Mouse (Mus musculus) neural tube, embryonic 14.5 days (tissue): Measurements from ENCODE around the gene Prpf18. TPM values are rescaled to one million over a fixed set of nuclear protein-coding genes. Genes with fewer than 3 reads are reported as not detected.
"Not testable (repeated sequence)": the region's sequence is repeated elsewhere in the genome, so short reads cannot be mapped to it uniquely, and the experiment has no call there.

Experiments
- ATAC-seq: fragments of 200-750 bp; cut with Nextera tagmentation; 2 replicates; pipeline ENCODE4 v1.8.0; 2017; ENCODE audit warnings: low read depth, mild to moderate bottlenecking, moderate TSS enrichment, moderate library complexity
- H3K27ac ChIP-seq: fragments of 300-500 bp; sonication (generic); 2 replicates; pipeline ENCODE4 v1.5.1; 2014; ENCODE audit warnings: low read depth, mild to moderate bottlenecking, control low read depth, low read length, moderate library complexity, mixed read lengths
- H3K27me3 ChIP-seq: fragments of 300-500 bp; sonication (generic); 2 replicates; pipeline ENCODE4 v1.6.1; 2014; ENCODE audit warnings: low read length; ENCODE audit not compliant: control insufficient read depth, insufficient read depth
- H3K36me3 ChIP-seq: fragments of 300-500 bp; sonication (generic); 2 replicates; pipeline ENCODE4 v1.6.1; 2014; ENCODE audit warnings: low read length, mixed read lengths; ENCODE audit not compliant: control insufficient read depth, insufficient read depth
- H3K4me1 ChIP-seq: fragments of 300-500 bp; sonication (generic); 2 replicates; pipeline ENCODE4 v1.6.1; 2014; ENCODE audit warnings: low read length; ENCODE audit not compliant: control insufficient read depth, insufficient read depth
- H3K4me2 ChIP-seq: fragments of 300-500 bp; sonication (generic); 2 replicates; pipeline ENCODE4 v1.6.1; 2014; ENCODE audit warnings: mild to moderate bottlenecking, low read depth, low read length, control low read depth
- H3K4me3 ChIP-seq: fragments of 300-500 bp; sonication (generic); 2 replicates; pipeline ENCODE4 v1.5.1; 2014; ENCODE audit warnings: low read depth, low read length, control low read depth, mixed read lengths
- H3K9ac ChIP-seq: fragments of 300-500 bp; sonication (generic); replicated peaks from 2 replicates; pipeline ENCODE4 v1.6.1; 2014; ENCODE audit warnings: low read depth, mild to moderate bottlenecking, control low read depth, low read length, mixed read lengths
- H3K9me3 ChIP-seq: fragments of 300-500 bp; sonication (generic); 2 replicates; pipeline ENCODE4 v1.6.1; 2016; ENCODE audit warnings: low read length; ENCODE audit not compliant: control insufficient read depth
- WGBS: fragments of 180-500 bp; shearing (Covaris S2); extraction: QIAGEN DNeasy Blood & Tissue Kit; methylation state at CpG from one replicate; pipeline ENCODE4 v1.1.7; 2014; 5-methylcytosine and 5-hydroxymethylcytosine counted together
- polyA plus RNA-seq: library from polyadenylated mRNA; unstranded; fragments of >200 nt; fragmentation: Nextera tagmentation; extraction: Ambion mirVana; gene quantifications from 2 replicates; pipeline ENCODE4 v1.2.1, GENCODE M21; 2014

The Prpf18 gene
- polyA plus RNA-seq, 1 experiment from 2014 or later: 46.3 TPM

GRCm38 (mm10) chr2:4619893-4620593 is 31.9 kb downstream of the Prpf18 start:
- Histone ChIP-seq H3K27me3 (no peaks in the 10 kb centered on the region), H3K9ac (no peak overlapping the region), H3K27ac (no peak overlapping the region), H3K4me2 (no peak overlapping the region), H3K9me3 (no peaks in the 10 kb centered on the region), H3K36me3 (peaks cover 15% of the 10 kb centered on the region), H3K4me3 (no peak overlapping the region), H3K4me1 (no peaks in the 10 kb centered on the region)
- WGBS: 55% methylated on average over 6 of the region's 6 CpGs
- no peak for ATAC-seq

- not testable (repeated sequence) for ATAC-seq, H3K4me1 ChIP-seq, H3K27ac ChIP-seq, H3K27me3 ChIP-seq, H3K9me3 ChIP-seq, H3K4me2 ChIP-seq, H3K9ac ChIP-seq, H3K4me3 ChIP-seq
- H3K36me3 ChIP-seq: peaks cover 12% of the 10 kb centered on the region
Measured at GRCm38 (mm10) chr2:4619126-4619525, 32.8 kb downstream of the Prpf18 start.

- Histone ChIP-seq H3K4me1 (no peaks in the 10 kb centered on the region), H3K9ac (no peak overlapping the region), H3K9me3 (no peaks in the 10 kb centered on the region), H3K4me2 (no peak overlapping the region), H3K27me3 (no peaks in the 10 kb centered on the region), H3K4me3 (no peak overlapping the region), H3K36me3 (peaks cover 17% of the 10 kb centered on the region), H3K27ac (no peak overlapping the region)
- WGBS: 91% methylated on average over 4 of the region's 4 CpGs
- no peak for ATAC-seq
Measured at GRCm38 (mm10) chr2:4616995-4617394, 34.9 kb downstream of the Prpf18 start.

DNA sequence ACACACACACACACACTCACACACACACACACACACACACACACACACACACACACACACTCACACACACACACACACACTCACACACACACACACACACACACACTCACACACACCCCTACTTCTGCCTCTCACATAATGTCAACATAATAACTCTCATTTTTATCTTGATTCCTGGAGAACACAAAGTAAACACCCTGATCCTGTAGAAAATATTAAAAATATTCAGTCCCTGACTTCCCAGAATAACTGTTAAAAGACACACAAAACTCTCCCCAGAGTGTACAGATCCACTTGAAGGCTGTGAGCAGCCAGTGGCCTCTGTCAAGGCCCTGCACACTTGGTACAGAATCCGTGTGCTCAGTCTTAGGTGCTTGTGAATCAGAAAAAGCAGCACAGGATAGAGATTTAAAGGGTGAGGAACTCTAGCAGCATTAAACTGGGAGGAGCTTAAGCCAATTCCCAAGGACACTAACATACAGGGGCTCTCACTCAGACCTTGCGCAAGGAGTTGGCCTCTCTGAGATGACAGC is 36.8 kb downstream of the Prpf18 start:
- H3K27me3 ChIP-seq: no peaks in the 10 kb centered on the region
- no peaks in the 10 kb centered on the region for H3K9me3 ChIP-seq
- no peak; the same call in 1 of the 2 replicates for ATAC-seq
- H3K4me1 ChIP-seq: no peaks in the 10 kb centered on the region
- no peak overlapping the region for H3K4me2 ChIP-seq
- no peak overlapping the region for H3K9ac ChIP-seq
- 85% methylated on average over 2 of the region's 2 CpGs for WGBS
- H3K4me3 ChIP-seq: no peak overlapping the region
- no peak overlapping the region for H3K27ac ChIP-seq
- peaks cover 33% of the 10 kb centered on the region for H3K36me3 ChIP-seq

DNA sequence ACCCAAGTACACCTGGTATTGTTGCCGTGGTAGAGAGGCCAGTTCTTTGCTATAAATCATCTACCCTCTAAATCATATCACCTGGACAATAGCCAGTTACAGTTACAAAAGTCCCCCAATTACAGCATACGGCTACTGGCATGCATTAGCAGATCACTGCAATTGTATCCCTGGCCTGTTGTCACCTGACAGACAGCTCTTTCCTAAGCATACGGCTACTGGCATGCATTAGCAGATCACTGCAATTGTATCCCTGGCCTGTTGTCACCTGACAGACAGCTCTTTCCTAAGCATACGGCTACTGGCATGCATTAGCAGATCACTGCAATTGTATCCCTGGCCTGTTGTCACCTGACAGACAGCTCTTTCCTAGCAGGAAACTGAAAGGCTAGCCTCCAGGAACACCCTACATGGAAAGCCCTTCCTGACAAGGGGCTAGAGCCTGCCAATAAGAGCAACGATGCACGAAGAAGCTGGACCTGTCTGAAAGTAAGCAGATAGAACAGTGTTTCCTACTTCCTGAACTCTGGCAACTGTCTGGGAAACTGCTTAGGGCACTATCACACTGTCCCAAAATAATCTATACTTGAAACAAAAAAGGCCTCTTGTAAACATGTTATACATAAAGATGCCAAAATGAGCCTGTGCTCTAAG is 37.5 kb downstream of the Prpf18 start:
- peaks cover 39% of the 10 kb centered on the region for H3K36me3 ChIP-seq

DNA sequence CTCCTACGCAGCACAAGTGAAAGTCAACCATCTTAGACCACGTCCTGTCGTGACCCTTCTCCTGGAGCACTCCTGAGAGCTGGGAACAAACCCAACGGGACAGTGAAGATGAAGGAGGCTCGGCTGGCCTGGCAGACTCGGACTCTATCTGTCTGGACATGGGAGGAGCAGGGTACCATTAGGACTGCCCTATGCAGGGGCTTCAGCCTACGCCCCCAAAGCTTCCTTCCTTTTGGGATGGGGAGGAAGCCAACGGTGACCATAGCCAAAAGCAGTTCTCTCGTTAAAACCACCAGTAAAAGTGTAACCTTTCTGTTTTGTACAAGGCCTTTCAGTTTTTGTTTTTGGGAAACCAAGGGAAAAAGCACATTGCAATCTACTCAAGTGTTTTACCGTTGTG is 40.2 kb downstream of the Prpf18 start:
- Histone ChIP-seq H3K36me3 (peaks cover 54% of the 10 kb centered on the region), H3K27ac (no peak overlapping the region), H3K4me3 (no peak overlapping the region), H3K9ac (no peak overlapping the region), H3K4me1 (no peaks in the 10 kb centered on the region), H3K4me2 (no peak overlapping the region), H3K27me3 (no peaks in the 10 kb centered on the region), H3K9me3 (no peaks in the 10 kb centered on the region)
- no peak for ATAC-seq
- WGBS: 92% methylated on average over 10 of the region's 10 CpGs

More for the DNA sequence above, 37.5 kb downstream of the Prpf18 start:
- peak; percentile 21; the same call in 1 of the 2 replicates for ATAC-seq
- WGBS: 83% methylated on average over 6 of the region's 6 CpGs
- not testable (repeated sequence) for H3K27ac ChIP-seq, H3K9ac ChIP-seq, H3K9me3 ChIP-seq, H3K4me2 ChIP-seq, H3K27me3 ChIP-seq, H3K4me1 ChIP-seq, H3K4me3 ChIP-seq

DNA sequence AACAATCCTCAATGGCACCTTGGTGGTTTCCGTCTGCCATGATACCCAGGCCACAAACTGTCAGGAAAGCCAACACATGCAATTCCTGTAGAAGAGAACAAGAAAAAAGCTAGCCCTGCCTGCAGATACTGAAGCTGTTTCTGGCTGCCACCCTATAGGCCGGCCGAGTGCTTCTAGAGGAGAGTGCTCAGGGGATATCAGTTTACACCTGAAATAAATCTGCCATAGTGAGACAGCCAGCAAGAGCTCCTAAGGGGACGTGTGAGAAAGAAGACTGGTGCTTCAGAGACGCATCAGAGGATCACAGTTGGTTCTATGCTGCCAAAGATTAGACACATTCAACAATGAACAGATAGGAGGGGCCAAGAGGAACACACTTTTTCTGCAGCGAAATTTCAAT is 40.6 kb downstream of the Prpf18 start:
- Histone ChIP-seq H3K36me3 (peaks cover 57% of the 10 kb centered on the region), H3K9ac (no peak overlapping the region)

DNA sequence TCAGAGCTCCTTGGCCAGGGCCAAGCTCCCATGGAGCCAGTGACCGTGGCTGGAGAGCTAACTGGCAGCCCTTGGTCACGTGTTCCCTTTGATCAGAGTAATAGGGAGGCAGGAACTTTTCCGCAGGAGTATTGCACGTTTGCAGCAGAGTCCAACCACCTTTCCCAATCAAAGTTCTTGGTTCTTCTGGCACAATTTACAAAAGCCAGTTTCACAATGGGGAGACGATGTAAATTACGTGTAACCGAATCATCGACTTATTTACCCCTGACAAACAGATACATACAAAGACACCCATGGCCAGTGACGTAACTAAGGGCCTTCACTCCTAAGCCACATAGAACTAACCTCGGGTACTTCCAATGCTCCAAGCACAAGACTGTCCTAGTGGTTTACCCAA is 42.5 kb downstream of the Prpf18 start:
- Histone ChIP-seq H3K9me3 (no peaks in the 10 kb centered on the region), H3K36me3 (peaks cover 66% of the 10 kb centered on the region), H3K4me1 (no peaks in the 10 kb centered on the region), H3K4me2 (no peak overlapping the region), H3K4me3 (no peak overlapping the region), H3K9ac (no peak overlapping the region), H3K27me3 (no peaks in the 10 kb centered on the region), H3K27ac (no peak overlapping the region)
- ATAC-seq: no peak
- WGBS: 76% methylated on average over 10 of the region's 10 CpGs

More for the DNA sequence above, 40.6 kb downstream of the Prpf18 start:
- Histone ChIP-seq H3K27ac (no peak overlapping the region), H3K4me2 (no peak overlapping the region), H3K4me3 (no peak overlapping the region), H3K4me1 (no peaks in the 10 kb centered on the region), H3K27me3 (no peaks in the 10 kb centered on the region), H3K9me3 (no peaks in the 10 kb centered on the region)
- no peak for ATAC-seq
- WGBS: 79% methylated on average over 6 of the region's 6 CpGs

DNA sequence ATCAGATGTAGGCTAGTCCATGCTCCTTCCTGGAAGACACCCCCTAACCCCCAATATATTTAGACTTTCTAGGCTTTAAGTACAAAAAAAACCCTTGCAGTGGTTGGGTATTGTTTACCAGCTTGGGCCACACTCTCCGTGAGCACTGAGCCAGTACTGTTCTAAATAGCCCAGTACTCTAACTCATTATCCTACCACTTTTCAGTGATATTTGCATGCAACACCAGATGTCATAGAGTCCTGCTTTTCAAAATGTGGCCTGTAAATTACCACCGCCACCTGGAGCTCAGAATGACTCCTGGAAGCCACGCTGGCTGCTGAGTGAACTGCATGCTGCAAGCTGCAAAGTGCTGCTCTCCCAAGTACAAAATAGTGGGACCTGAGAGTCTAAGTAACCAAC is 43.7 kb downstream of the Prpf18 start:
- Histone ChIP-seq H3K9ac (no peak overlapping the region), H3K27ac (no peak overlapping the region), H3K4me1 (no peaks in the 10 kb centered on the region), H3K27me3 (no peaks in the 10 kb centered on the region), H3K36me3 (peaks cover 73% of the 10 kb centered on the region), H3K4me2 (no peak overlapping the region), H3K9me3 (no peaks in the 10 kb centered on the region), H3K4me3 (no peak overlapping the region)
- 63% methylated on average over 3 of the region's 3 CpGs for WGBS
- no peak for ATAC-seq
